Mouse (Mus musculus): ENCODE results near the gene D930020B18Rik. TPM values are rescaled to one million over a fixed set of nuclear protein-coding genes. Genes with fewer than 3 reads are reported as not detected.

Gene D930020B18Rik
- polyA plus RNA-seq, 1 experiment from 2014 or later, result not detected

DNA sequence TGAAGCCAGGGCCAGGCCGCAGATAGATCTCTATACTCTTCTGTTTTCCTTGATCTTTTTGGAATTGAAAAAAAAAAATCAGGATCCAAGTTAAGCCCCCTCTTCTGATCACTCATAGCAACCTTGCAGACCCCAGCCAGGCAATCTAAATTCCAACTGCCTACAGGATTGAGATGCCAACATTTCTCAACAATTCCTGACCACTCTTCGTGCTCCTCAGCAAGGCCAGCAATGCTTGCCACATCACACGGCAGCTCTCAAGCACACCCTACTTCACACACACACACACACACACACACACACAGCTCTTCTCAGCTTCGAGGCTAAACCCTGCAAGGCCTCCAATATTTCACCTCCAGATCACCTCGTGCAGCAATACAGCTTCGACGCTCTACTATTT lies 17.7 kb upstream of the D930020B18Rik start:
- Histone ChIP-seq H3K27ac (no peak overlapping the region), H3K27me3 (no peaks in the 10 kb centered on the region), H3K9ac (no peak overlapping the region), H3K9me3 (replicated peaks) (no peaks in the 10 kb centered on the region), H3K4me2 (no peak overlapping the region), H3K4me1 (peaks cover 18% of the 10 kb centered on the region), H3K36me3 (ENCODE audit: poor library complexity, severe bottlenecking) (peaks cover 29% of the 10 kb centered on the region), H3K4me3 (no peak overlapping the region)
- ATAC-seq, result no peak
- 88% methylated on average over 7 of the region's 7 CpGs for WGBS

DNA sequence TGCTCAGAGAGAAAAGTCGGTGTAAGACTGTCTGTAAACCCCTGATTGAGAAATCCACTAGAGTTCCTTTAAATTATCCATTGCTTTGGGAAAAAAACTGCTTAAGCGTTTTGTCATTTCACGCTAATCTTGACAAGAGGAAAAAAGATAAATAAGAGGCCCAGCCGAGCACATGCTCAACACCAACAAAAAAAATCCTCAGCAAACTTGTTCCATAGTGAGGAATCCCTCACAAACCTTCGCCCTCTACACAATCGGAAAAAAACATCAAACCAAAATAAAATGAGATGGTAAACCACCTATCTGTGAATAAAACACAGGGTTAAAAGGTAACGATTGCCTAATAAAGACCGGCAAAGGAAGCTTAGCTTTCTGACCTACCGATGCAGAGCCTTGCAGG lies 16.4 kb upstream of the D930020B18Rik start:
- peaks cover 18% of the 10 kb centered on the region for H3K4me1 ChIP-seq
- no peak for ATAC-seq
- no peaks in the 10 kb centered on the region for H3K27me3 ChIP-seq
- no peak overlapping the region for H3K27ac ChIP-seq
- no peaks in the 10 kb centered on the region for H3K9me3 ChIP-seq (replicated peaks)
- peak overlapping the region; percentile 81 for H3K4me3 ChIP-seq
- peak overlapping the region; percentile 88 for H3K9ac ChIP-seq
- WGBS, result 15% methylated on average over 9 of the region's 9 CpGs
- H3K4me2 ChIP-seq, result peak overlapping the region; percentile 78
- H3K36me3 ChIP-seq (ENCODE audit: poor library complexity, severe bottlenecking), result peaks cover 21% of the 10 kb centered on the region

DNA sequence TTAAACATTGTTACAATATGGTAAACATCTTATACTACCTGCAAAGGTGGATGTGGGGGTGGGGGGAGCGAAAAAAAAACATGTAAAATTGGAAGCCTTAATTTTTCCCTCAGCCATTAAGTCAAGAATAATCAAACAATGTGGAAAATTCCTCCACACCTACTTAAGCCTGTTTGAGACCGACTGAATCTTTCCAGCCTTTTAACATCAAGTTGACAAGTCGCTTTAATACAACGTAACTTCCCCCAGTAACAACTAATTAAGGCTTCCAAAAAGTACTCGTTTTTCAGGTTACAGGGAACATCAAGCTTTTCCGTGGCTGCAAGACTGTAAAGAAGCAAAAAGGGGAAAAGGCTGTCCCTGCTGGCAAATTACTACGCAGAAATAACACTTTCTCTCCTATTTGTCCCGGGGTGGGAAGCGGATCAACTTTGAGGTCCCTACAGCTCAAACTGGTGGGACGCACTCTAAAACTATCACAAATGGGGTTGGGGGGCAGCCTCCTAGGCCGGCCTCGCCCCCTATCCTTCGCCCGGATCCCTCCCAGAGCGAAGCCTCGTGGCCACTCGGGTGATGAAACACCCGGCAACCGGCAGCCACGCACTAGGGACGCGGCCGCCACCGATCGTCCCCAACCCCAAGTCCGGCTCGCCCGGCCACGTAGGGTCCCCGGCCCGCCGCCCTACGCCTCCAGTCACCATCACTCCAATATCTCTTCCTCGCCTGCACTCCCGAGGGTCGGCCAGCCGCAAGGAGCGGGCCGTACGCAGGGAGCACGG lies 15.8 kb upstream of the D930020B18Rik start:
- H3K9ac ChIP-seq, result peak overlapping the region; percentile 88
- WGBS, result under 1% methylated on average over 41 of the region's 41 CpGs
- ATAC-seq, result no peak
- no peaks in the 10 kb centered on the region for H3K27me3 ChIP-seq
- H3K27ac ChIP-seq, result peak overlapping the region; percentile 91
- H3K4me1 ChIP-seq, result peaks cover 18% of the 10 kb centered on the region
- H3K9me3 ChIP-seq (replicated peaks), result no peaks in the 10 kb centered on the region
- peaks cover 15% of the 10 kb centered on the region for H3K36me3 ChIP-seq (ENCODE audit: poor library complexity, severe bottlenecking)
- H3K4me2 ChIP-seq, result peak overlapping the region; percentile 78
- H3K4me3 ChIP-seq, result peak overlapping the region; percentile 81

DNA sequence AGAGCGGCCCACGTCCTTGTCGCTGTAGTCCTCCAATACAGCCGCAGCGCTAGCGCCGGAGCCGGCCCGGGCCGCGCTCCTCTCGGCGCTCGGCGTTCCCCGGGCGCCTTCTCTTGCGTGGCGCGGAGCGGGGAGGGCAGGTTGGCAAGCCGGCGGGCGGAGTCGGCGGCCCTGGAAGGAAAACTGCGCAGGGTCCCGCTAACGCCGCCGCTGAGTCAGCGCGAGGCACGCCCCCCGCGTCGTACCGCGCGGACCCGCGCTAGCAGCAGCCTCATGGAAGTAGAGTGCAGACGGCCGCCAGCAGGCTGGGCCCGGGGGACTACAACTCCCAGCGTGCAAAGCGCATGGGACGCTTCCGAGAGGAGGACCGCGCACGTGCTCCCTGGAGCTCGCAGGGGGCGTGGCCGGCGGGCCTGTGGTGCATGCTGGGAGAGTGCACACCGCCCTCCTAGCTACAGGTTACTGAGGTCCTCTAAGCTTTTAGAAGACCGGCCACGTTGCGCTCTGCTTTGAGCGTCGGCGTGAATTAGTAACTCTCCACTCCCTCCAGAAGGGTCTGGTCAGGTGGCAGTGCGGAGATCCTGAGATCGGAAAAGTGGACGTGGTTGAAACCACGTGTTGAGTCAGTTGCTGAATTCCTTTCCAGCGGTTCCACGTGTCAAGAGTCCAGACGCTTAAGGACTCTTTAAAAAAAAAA lies 15.1 kb upstream of the D930020B18Rik start, which contains the start of gene Xpot:
Gene Xpot, minus strand, starts transcription at position 147 of the 697 bp plus-strand sequence.
- Histone ChIP-seq H3K4me3 (peak within 1 kb of the TSS; percentile 81), H3K4me2 (peak within 1 kb of the TSS; percentile 78), H3K27ac (peak within 1 kb of the TSS; percentile 91), H3K4me1 (peaks cover 18% of the 10 kb centered on the region), H3K36me3 (ENCODE audit: poor library complexity, severe bottlenecking) (peaks cover 8% of the 10 kb centered on the region), H3K27me3 (no peaks in the 10 kb centered on the region), H3K9ac (peak within 1 kb of the TSS; percentile 88), H3K9me3 (replicated peaks) (no peaks in the 10 kb centered on the region)
- under 1% methylated on average over 70 of the region's 70 CpGs for WGBS
- peak; percentile 100 for ATAC-seq

DNA sequence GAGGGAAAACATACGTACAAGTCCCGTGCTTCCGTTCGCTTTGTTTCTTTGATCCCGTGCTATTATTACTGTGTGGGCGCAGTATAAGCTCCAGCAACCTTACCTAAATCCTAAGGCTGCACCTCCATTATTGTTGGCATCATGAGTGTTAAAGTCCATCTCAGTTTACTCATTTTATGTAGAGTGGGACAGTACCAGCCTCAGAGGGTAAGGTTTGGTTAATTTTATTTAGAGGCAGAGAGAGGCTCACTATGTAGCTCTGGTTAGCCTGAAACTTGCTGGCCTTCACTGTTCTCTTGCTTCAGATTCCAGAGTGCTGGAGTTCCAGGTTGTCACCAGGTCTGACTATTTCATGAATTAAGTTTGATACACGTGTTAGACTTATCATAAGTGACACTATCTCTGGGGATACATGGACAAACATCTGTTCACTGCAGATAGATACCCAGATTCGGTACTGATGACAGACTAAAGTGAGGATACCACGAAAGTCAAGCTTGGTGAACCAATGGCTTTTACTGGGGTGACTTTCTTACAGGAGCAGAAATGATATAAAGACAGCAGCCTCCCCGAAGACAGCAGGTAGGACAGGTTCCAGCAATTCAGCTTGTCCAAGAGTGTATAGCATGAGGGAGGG lies 14.1 kb upstream of the D930020B18Rik start:
- no peak overlapping the region for H3K4me3 ChIP-seq
- no peak overlapping the region for H3K9ac ChIP-seq
- no peaks in the 10 kb centered on the region for H3K36me3 ChIP-seq (ENCODE audit: poor library complexity, severe bottlenecking)
- H3K27me3 ChIP-seq, result no peaks in the 10 kb centered on the region
- no peak overlapping the region for H3K27ac ChIP-seq
- 87% methylated on average over 10 of the region's 10 CpGs for WGBS
- peak overlapping the region; percentile 78 for H3K4me2 ChIP-seq
- peaks cover 18% of the 10 kb centered on the region for H3K4me1 ChIP-seq
- no peaks in the 10 kb centered on the region for H3K9me3 ChIP-seq (replicated peaks)
- ATAC-seq, result no peak

DNA sequence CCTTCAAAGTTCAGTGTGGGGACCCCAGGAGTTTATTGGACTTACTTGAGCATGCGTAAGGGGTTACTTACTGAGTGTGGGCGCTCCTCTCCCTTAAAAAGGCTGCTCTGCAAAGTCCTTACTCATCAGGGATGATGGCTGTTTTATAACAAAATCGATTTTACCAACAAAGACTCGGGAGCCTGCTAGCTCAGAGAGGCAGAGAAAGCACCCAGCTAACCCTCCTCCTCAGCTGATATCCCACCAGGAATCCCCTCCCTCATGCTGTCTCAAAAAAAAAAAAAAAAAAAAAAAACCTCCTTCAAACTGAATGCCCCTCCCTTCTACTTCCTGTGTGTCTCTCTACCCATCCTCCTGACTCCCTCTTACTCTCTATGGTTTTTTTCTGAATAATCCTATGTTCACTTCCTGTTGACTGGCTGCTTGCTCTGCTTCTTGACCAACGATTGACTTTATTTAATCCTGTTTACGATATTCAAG lies 12.8 kb upstream of the D930020B18Rik start:
- H3K9ac ChIP-seq, result no peak overlapping the region
- H3K27me3 ChIP-seq, result no peaks in the 10 kb centered on the region
- no peak overlapping the region for H3K4me3 ChIP-seq
- 83% methylated on average over 6 of the region's 6 CpGs for WGBS
- no peaks in the 10 kb centered on the region for H3K9me3 ChIP-seq (replicated peaks)
- H3K4me1 ChIP-seq, result peaks cover 18% of the 10 kb centered on the region
- no peak for ATAC-seq
- H3K27ac ChIP-seq, result no peak overlapping the region
- no peaks in the 10 kb centered on the region for H3K36me3 ChIP-seq (ENCODE audit: poor library complexity, severe bottlenecking)
- no peak overlapping the region for H3K4me2 ChIP-seq

DNA sequence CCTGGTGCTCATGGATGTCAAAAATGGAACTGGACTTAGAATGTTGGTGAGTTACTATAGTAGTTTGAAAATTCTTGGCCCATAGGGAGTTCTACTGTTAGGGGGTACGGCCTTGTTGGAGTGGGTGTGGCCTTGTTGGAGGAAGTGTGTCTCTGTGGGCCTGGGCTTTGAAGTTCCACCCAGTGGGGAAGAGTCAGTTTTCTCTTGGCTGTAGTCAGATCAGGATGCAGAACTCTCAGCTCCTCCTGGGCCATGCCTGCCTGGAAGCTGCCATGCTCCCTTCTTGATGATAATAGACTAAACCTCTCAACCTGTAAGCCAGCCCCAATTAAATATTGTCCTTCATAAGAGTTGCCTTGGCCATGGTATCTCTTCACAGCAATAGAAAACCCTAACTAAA lies 7.2 kb upstream of the D930020B18Rik start:
- Histone ChIP-seq H3K27ac (no peak overlapping the region), H3K27me3 (no peaks in the 10 kb centered on the region), H3K9me3 (replicated peaks) (no peaks in the 10 kb centered on the region), H3K4me3 (no peak overlapping the region), H3K36me3 (ENCODE audit: poor library complexity, severe bottlenecking) (no peaks in the 10 kb centered on the region), H3K4me1 (no peaks in the 10 kb centered on the region), H3K4me2 (no peak overlapping the region), H3K9ac (no peak overlapping the region)
- WGBS, result 81% methylated on average over 1 of the region's 1 CpGs
- no peak for ATAC-seq

DNA sequence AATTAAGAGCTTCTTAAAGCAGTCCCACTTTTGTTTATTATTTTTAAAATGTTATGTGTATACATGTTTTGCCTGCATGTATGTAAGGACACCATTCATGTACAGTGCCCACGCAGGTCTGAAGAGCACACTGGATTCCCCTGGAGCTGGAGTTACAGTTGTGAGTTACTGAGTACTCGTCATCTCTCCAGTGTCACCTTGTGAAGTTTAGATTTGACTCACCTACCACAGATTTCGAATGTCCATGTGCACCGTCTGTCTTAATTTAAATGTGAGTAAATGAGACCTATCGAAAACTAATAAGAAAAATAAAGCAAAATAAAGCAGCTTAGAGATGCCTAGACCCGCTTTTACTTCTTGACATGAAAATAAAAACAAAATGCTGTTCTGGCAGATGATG lies 5.1 kb upstream of the D930020B18Rik start:
- no peak for ATAC-seq
- WGBS, result 85% methylated on average over 6 of the region's 6 CpGs
- Histone ChIP-seq H3K27me3 (peaks cover 8% of the 10 kb centered on the region), H3K4me2 (no peak overlapping the region), H3K27ac (no peak overlapping the region), H3K36me3 (ENCODE audit: poor library complexity, severe bottlenecking) (no peaks in the 10 kb centered on the region), H3K9ac (no peak overlapping the region), H3K9me3 (replicated peaks) (no peaks in the 10 kb centered on the region), H3K4me1 (peaks cover 6% of the 10 kb centered on the region), H3K4me3 (no peak overlapping the region)

DNA sequence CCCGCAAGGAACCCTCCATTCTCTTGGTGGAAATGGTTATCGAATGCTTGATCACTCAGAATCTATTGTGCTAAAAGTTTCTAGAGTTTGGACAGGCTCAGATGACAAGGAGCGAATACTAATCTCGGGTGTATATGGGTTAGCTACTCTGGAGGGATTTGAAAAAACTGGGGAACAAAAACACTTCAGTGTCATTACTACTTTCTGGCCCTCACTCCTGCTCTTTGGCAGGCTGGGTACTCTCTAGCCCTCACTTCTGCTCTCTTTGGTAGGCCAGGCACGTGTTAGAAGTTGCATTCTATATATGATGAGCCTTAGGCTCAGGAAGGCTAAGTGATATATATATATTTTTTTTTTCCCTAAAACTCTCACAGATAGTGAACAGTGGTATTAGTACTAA lies 1.8 kb upstream of the D930020B18Rik start:
- peaks cover 19% of the 10 kb centered on the region for H3K4me1 ChIP-seq
- no peak for ATAC-seq
- 78% methylated on average over 5 of the region's 5 CpGs for whole genome bisulfite sequencing

DNA sequence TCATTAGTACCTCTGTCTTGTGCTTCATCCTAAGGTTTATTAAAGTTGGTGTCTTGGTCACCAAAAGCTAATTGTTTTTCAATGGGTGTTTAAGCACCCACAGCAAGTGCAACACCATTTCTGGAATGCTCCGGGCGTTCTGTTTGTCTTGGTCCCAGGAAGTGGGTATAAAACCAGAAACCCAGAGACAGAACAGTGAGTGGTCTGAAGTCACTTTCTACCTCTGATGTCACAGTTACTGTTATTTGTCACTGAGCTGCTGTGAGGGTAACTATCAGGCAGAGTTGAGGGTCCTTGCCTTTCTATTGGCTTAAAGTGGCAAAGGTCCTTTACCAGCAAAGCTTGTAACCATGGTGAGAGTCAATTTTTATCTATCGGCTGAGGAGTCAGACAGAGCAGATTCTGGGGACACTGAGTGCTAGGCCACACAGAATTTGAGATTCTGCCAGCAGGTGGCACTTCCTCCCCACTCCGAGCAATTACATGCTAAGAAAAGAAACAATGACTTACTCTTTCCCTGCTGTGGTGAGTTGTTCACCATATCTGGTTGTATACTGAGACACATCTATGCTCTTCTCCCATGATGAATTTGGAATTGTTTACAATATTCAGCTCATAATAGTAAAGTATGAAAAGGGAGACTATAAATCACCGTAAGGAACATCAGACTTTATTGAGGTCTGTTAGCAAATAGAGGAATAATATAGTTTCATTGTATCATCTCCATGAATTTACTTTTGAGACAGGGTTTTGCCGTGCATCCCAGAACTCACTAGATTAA lies 1.0 kb upstream of the D930020B18Rik start:
- no peak overlapping the region for H3K4me3 ChIP-seq

More for the DNA sequence above, 1.8 kb upstream of the D930020B18Rik start:
- H3K9ac ChIP-seq, result no peak overlapping the region
- H3K9me3 ChIP-seq (replicated peaks), result no peaks in the 10 kb centered on the region
- no peak overlapping the region for H3K27ac ChIP-seq
- no peak overlapping the region for H3K4me2 ChIP-seq
- H3K27me3 ChIP-seq, result peaks cover 39% of the 10 kb centered on the region
- H3K36me3 ChIP-seq (ENCODE audit: poor library complexity, severe bottlenecking), result no peaks in the 10 kb centered on the region
- no peak overlapping the region for H3K4me3 ChIP-seq

DNA sequence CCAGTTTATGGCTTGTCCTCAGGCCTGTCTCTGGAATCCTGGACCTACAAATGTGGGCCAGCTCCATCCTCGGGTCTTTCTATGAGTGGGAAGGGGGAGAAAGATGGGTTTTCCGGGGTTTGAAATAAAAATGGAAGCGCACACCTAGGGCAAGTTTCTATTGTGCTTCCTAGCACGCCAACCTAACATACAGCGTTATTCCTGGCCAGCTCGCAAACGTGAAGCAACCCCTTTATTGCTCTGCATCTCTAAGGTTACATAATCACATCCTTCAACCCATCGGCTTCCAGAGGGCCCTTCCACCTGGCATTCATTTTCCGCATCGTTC lies 480 bp upstream of the D930020B18Rik start:
- H3K9ac ChIP-seq, result 0 out of 2 replicates have a peak overlapping the region, but pooled peaks have one; percentile 61
- H3K4me1 ChIP-seq, result peaks cover 19% of the 10 kb centered on the region
- 24% methylated on average over 10 of the region's 10 CpGs for WGBS
- no peaks in the 10 kb centered on the region for H3K9me3 ChIP-seq (replicated peaks)
- H3K27me3 ChIP-seq, result peaks cover 45% of the 10 kb centered on the region
- H3K36me3 ChIP-seq (ENCODE audit: poor library complexity, severe bottlenecking), result no peaks in the 10 kb centered on the region
- ATAC-seq, result no peak
- no peak overlapping the region for H3K27ac ChIP-seq
- peak overlapping the region; percentile 54 for H3K4me3 ChIP-seq
- peak overlapping the region; percentile 95 for H3K4me2 ChIP-seq

More for the DNA sequence above, 1.0 kb upstream of the D930020B18Rik start:
- no peak overlapping the region for H3K27ac ChIP-seq
- H3K27me3 ChIP-seq, result peaks cover 45% of the 10 kb centered on the region
- ATAC-seq, result peak; percentile 63; the same call in 1 of the 2 replicates
- 45% methylated on average over 6 of the region's 6 CpGs for WGBS
- no peaks in the 10 kb centered on the region for H3K36me3 ChIP-seq (ENCODE audit: poor library complexity, severe bottlenecking)
- no peak overlapping the region for H3K9ac ChIP-seq
- H3K4me2 ChIP-seq, result peak overlapping the region; percentile 95
- peaks cover 19% of the 10 kb centered on the region for H3K4me1 ChIP-seq
- no peaks in the 10 kb centered on the region for H3K9me3 ChIP-seq (replicated peaks)

Data from forebrain, embryonic 13.5 days (tissue).